Mouse (Mus musculus) large intestine, adult 2 months (tissue): ENCODE measurements around the gene Cacng8. TPM values are rescaled to one million over a fixed set of nuclear protein-coding genes. Genes with fewer than 3 reads are reported as not detected.

ENCODE experiments used
- DNase-seq: peaks from one replicate; pipeline ENCODE4 v3.0.0-alpha.2; 2012; ENCODE audit warnings: low read depth, low spot score
- WGBS: fragments of 180-500 bp; shearing (Covaris S2); methylation state at CpG from one replicate; pipeline ENCODE4 v1.1.7; 2018; 5-methylcytosine and 5-hydroxymethylcytosine counted together
- polyA plus RNA-seq: library from polyadenylated mRNA; depleted of rRNA; stranded (reverse); fragments of >200 nt; gene quantifications from 2 replicates; pipeline ENCODE4 v1.2.3, GENCODE M21; 2012; rRNA removed

Gene Cacng8
- 0.20 and 0.38 TPM in 2 replicates for polyA plus RNA-seq

GRCm38 (mm10) chr7:3390413-3391080 is at the start of gene Cacng8:
Gene Cacng8 (plus strand): TSS chr7:3390683.
- 2% methylated on average over 7 of the region's 7 CpGs for WGBS
- no peak for DNase-seq

GRCm38 (mm10) chr7:3343861-3344260 is 46.6 kb upstream of the Cacng8 start:
- WGBS, result 80% methylated on average over 3 of the region's 3 CpGs

GRCm38 (mm10) chr7:3345301-3345700 is 45.2 kb upstream of the Cacng8 start:
- DNase-seq, result no peak
- 79% methylated on average over 3 of the region's 3 CpGs for WGBS

More at GRCm38 (mm10) chr7:3343861-3344260, 46.6 kb upstream of the Cacng8 start:
- no peak for DNase-seq

GRCm38 (mm10) chr7:3347366-3348287 is 42.9 kb upstream of the Cacng8 start:
- WGBS, result 65% methylated on average over 20 of the region's 20 CpGs
- DNase-seq, result no peak

- WGBS, result 59% methylated on average over 5 of the region's 5 CpGs
- DNase-seq, result no peak
Observed at GRCm38 (mm10) chr7:3348326-3348725, 42.2 kb upstream of the Cacng8 start.

- WGBS, result 89% methylated on average over 9 of the region's 9 CpGs
- DNase-seq, result no peak
Observed at GRCm38 (mm10) chr7:3349775-3350174, 40.7 kb upstream of the Cacng8 start.

GRCm38 (mm10) chr7:3351536-3351935 is 38.9 kb upstream of the Cacng8 start:
- WGBS, result 81% methylated on average over 1 of the region's 1 CpGs

GRCm38 (mm10) chr7:3354850-3355249 is 35.6 kb upstream of the Cacng8 start:
- DNase-seq, result no peak
- WGBS, result 79% methylated on average over 6 of the region's 6 CpGs

More at GRCm38 (mm10) chr7:3351536-3351935, 38.9 kb upstream of the Cacng8 start:
- no peak for DNase-seq

GRCm38 (mm10) chr7:3360678-3361077 is 29.8 kb upstream of the Cacng8 start:
- WGBS, result 86% methylated on average over 1 of the region's 1 CpGs
- DNase-seq, result no peak

GRCm38 (mm10) chr7:3365547-3366279 is 24.8 kb upstream of the Cacng8 start:
- WGBS, result 48% methylated on average over 11 of the region's 11 CpGs
- DNase-seq, result no peak

- WGBS, result 22% methylated on average over 42 of the region's 42 CpGs
- no peak for DNase-seq
Observed at GRCm38 (mm10) chr7:3366705-3367516, 23.6 kb upstream of the Cacng8 start.

GRCm38 (mm10) chr7:3367569-3367968 is 22.9 kb upstream of the Cacng8 start:
- no peak for DNase-seq
- 6% methylated on average over 11 of the region's 11 CpGs for WGBS

- DNase-seq, result no peak
- WGBS, result 29% methylated on average over 12 of the region's 12 CpGs
Observed at GRCm38 (mm10) chr7:3368311-3368710, 22.2 kb upstream of the Cacng8 start.

GRCm38 (mm10) chr7:3369189-3369588 is 21.3 kb upstream of the Cacng8 start:
- DNase-seq, result no peak
- WGBS, result 65% methylated on average over 6 of the region's 6 CpGs

- 48% methylated on average over 4 of the region's 4 CpGs for WGBS
- DNase-seq, result no peak
Observed at GRCm38 (mm10) chr7:3370407-3370806, 20.1 kb upstream of the Cacng8 start.

- no peak for DNase-seq
- 80% methylated on average over 2 of the region's 2 CpGs for WGBS
Observed at GRCm38 (mm10) chr7:3372376-3372775, 18.1 kb upstream of the Cacng8 start.

- 66% methylated on average over 8 of the region's 8 CpGs for WGBS
- DNase-seq, result no peak
Observed at GRCm38 (mm10) chr7:3373754-3374153, 16.7 kb upstream of the Cacng8 start.

- WGBS, result 40% methylated on average over 4 of the region's 4 CpGs
- DNase-seq, result no peak
Observed at GRCm38 (mm10) chr7:3376831-3377230, 13.7 kb upstream of the Cacng8 start.

GRCm38 (mm10) chr7:3382123-3382522 is 8.4 kb upstream of the Cacng8 start:
- WGBS, result 73% methylated on average over 9 of the region's 9 CpGs
- DNase-seq, result no peak
